Mouse (Mus musculus) heart, embryonic 11.5 days (tissue): ENCODE data around the gene Il18. TPM values are rescaled to one million over a fixed set of nuclear protein-coding genes. Genes with fewer than 3 reads are reported as not detected.

Experiments used
- ATAC-seq: fragments of 200-750 bp; cut with Nextera tagmentation; replicated peaks from 2 replicates; pipeline ENCODE4 v1.8.0; 2017; ENCODE audit warnings: moderate library complexity; ENCODE audit not compliant: insufficient number of reproducible peaks, low FRiP score, low TSS enrichment
- H3K27ac ChIP-seq: fragments of 300-500 bp; sonication (generic); 2 replicates; pipeline ENCODE4 v1.5.1; 2014; ENCODE audit warnings: mild to moderate bottlenecking, low read depth, low read length
- H3K27me3 ChIP-seq: fragments of 300-500 bp; sonication (generic); 2 replicates; pipeline ENCODE4 v1.6.1; 2014; ENCODE audit warnings: mild to moderate bottlenecking, low read length, mixed read lengths; ENCODE audit not compliant: control insufficient read depth, insufficient read depth
- H3K36me3 ChIP-seq: fragments of 300-500 bp; sonication (generic); 2 replicates; pipeline ENCODE4 v1.6.1; 2014; ENCODE audit warnings: mild to moderate bottlenecking, low read length, moderate library complexity, mixed read lengths; ENCODE audit not compliant: control insufficient read depth, insufficient read depth
- H3K4me1 ChIP-seq: fragments of 300-500 bp; sonication (generic); 2 replicates; pipeline ENCODE4 v1.6.1; 2014; ENCODE audit warnings: low read length; ENCODE audit not compliant: control insufficient read depth, insufficient read depth
- H3K4me2 ChIP-seq: fragments of 300-500 bp; sonication (generic); 2 replicates; pipeline ENCODE4 v1.6.1; 2014; ENCODE audit warnings: mild to moderate bottlenecking, moderate library complexity
- H3K4me3 ChIP-seq: fragments of 300-500 bp; sonication (generic); 2 replicates; pipeline ENCODE4 v1.5.1; 2014; ENCODE audit warnings: low read depth, low read length
- H3K9ac ChIP-seq: fragments of 300-500 bp; sonication (generic); 2 replicates; pipeline ENCODE4 v1.6.1; 2014; ENCODE audit warnings: mild to moderate bottlenecking, low read depth, low read length, moderate library complexity
- H3K9me3 ChIP-seq: fragments of 300-500 bp; sonication (generic); replicated peaks from 2 replicates; pipeline ENCODE4 v1.6.1; 2016; ENCODE audit warnings: low read length; ENCODE audit not compliant: control insufficient read depth
- WGBS: fragments of 180-500 bp; shearing (Covaris S2); extraction: QIAGEN DNeasy Blood & Tissue Kit; methylation state at CpG from one replicate; pipeline ENCODE4 v1.1.7; 2014; ENCODE audit not compliant: insufficient replicate concordance; 5-methylcytosine and 5-hydroxymethylcytosine counted together
- polyA plus RNA-seq: library from polyadenylated mRNA; unstranded; fragments of >200 nt; fragmentation: Nextera tagmentation; extraction: Ambion mirVana; gene quantifications from 2 replicates; pipeline ENCODE4 v1.2.1, GENCODE M21; 2014

Gene Il18
- polyA plus RNA-seq, 1 experiment from 2014 or later, result 5.5 TPM

DNA sequence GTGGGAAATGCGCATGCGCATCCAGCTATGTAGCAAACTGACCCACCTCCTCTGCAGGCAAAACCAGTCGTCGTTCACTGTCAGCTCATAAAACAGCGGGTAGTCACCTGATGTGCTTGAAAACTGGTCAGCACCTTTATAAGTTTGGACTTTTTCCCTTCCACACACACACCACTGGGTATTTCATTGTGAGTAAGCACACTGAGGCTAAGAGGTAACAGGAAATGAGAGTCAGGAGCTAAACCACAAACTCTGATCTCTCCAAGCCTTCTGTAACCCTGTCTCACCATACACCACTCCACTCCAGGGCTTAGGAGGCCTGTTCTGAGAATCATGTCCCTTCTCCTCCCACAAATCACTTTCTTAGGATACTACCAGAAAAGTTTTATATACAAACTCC, 29.0 kb upstream of the Il18 start:
- 79% methylated on average over 5 of the region's 5 CpGs for WGBS
- Histone ChIP-seq H3K27ac (no peak overlapping the region), H3K9ac (no peak overlapping the region), H3K9me3 (no peaks in the 10 kb centered on the region), H3K4me2 (no peak overlapping the region), H3K36me3 (no peaks in the 10 kb centered on the region), H3K4me1 (peaks cover 5% of the 10 kb centered on the region), H3K27me3 (no peaks in the 10 kb centered on the region), H3K4me3 (no peak overlapping the region)
- no peak for ATAC-seq

DNA sequence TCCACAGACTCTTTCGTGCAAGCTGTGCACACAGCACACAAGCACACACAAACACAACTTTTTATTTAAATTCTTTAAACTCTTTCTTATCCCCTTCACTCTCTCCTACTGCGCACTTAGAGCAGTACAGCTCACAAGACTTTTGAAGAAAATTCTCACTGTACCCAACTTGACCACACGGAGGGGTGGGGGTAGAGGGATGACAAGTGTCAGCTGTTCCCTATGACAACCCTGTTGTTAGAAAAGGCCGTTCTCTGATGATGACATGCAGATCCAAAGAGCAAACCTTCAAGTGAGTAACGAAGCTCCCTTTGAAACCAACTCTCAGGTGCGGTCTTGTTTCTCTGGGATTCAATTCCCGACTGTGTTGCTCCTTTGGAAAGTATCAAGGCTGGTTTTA, 26.8 kb upstream of the Il18 start:
- Histone ChIP-seq H3K9ac (peak overlapping the region; percentile 90), H3K36me3 (no peaks in the 10 kb centered on the region), H3K27ac (no peak overlapping the region), H3K27me3 (no peaks in the 10 kb centered on the region), H3K9me3 (no peaks in the 10 kb centered on the region), H3K4me1 (peaks cover 5% of the 10 kb centered on the region), H3K4me2 (peak overlapping the region; percentile 77), H3K4me3 (peak overlapping the region; percentile 73)
- no peak for ATAC-seq
- WGBS, result 41% methylated on average over 7 of the region's 7 CpGs

GRCm38 (mm10) chr9:50528293-50528892, 26.2 kb upstream of the Il18 start, which contains the start of gene Pts:
Gene Pts (minus strand): TSS chr9:50528724.
- no peaks in the 10 kb centered on the region for H3K9me3 ChIP-seq
- peak within 1 kb of the TSS; percentile 73 for H3K4me3 ChIP-seq
- peaks cover 5% of the 10 kb centered on the region for H3K4me1 ChIP-seq
- H3K36me3 ChIP-seq, result no peaks in the 10 kb centered on the region
- under 1% methylated on average over 52 of the region's 54 CpGs for WGBS
- H3K9ac ChIP-seq, result peak within 1 kb of the TSS; percentile 90
- H3K27me3 ChIP-seq, result no peaks in the 10 kb centered on the region
- peak within 1 kb of the TSS; percentile 77 for H3K4me2 ChIP-seq
- H3K27ac ChIP-seq, result peak within 1 kb of the TSS; percentile 76
- peak; percentile 97 for ATAC-seq

GRCm38 (mm10) chr9:50530890-50531289, 23.7 kb upstream of the Il18 start:
- Histone ChIP-seq H3K4me2 (no peak overlapping the region), H3K36me3 (no peaks in the 10 kb centered on the region), H3K4me3 (no peak overlapping the region), H3K4me1 (peaks cover 5% of the 10 kb centered on the region), H3K27me3 (no peaks in the 10 kb centered on the region), H3K27ac (no peak overlapping the region), H3K9me3 (no peaks in the 10 kb centered on the region; the same call in 1 of the 2 replicates), H3K9ac (no peak overlapping the region)
- 19% methylated on average over 2 of the region's 2 CpGs for WGBS
- no peak for ATAC-seq

DNA sequence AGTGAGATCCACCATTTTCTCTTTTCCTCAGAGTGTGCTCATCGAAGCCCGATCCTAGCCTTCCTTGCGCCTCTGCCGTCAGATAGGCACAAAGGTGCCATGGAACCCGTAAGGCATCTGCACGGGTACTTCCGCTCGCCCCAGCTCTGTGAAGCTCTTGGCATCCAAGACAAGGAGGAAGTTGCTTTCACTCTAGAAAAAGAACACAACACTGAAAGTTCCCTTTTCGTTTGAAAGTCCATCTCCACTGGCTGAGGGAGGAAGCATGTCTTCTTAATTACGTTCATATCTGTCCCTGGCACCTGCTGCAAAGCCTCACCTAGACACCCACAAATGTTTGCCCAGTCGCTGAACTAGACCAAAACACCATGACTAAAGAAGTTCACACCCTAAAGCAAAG, 21.3 kb upstream of the Il18 start:
- Histone ChIP-seq H3K4me1 (no peaks in the 10 kb centered on the region), H3K27me3 (no peaks in the 10 kb centered on the region), H3K27ac (no peak overlapping the region), H3K4me2 (no peak overlapping the region), H3K9ac (no peak overlapping the region), H3K4me3 (no peak overlapping the region), H3K36me3 (no peaks in the 10 kb centered on the region), H3K9me3 (no peaks in the 10 kb centered on the region; the same call in 1 of the 2 replicates)
- no peak for ATAC-seq
- 76% methylated on average over 11 of the region's 11 CpGs for WGBS

DNA sequence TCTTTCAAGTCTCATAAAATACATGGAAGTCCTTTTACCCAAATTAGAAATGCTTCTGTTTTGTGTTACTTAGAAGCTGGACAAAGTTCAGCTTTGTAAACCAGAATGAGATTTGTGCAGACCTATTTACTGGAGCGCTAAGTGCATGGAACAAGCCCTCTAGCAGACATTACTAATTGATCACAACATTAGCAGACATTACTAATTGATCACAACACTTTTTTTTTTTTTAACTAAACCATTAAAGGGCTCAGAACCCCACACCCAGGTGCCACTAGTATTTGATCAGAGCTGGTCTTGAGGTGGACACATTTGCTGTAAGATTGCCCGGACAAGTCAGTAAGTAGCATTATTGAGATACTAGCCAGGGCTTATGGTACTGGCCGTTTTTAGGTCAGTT, 20.8 kb upstream of the Il18 start:
- H3K27me3 ChIP-seq, result no peaks in the 10 kb centered on the region
- no peak overlapping the region for H3K9ac ChIP-seq
- H3K9me3 ChIP-seq, result no peaks in the 10 kb centered on the region; the same call in 1 of the 2 replicates
- H3K4me2 ChIP-seq, result no peak overlapping the region
- H3K36me3 ChIP-seq, result no peaks in the 10 kb centered on the region
- H3K27ac ChIP-seq, result no peak overlapping the region
- no peak for ATAC-seq
- 71% methylated on average over 3 of the region's 3 CpGs for WGBS
- no peaks in the 10 kb centered on the region for H3K4me1 ChIP-seq
- H3K4me3 ChIP-seq, result no peak overlapping the region

GRCm38 (mm10) chr9:50535930-50536329, 18.7 kb upstream of the Il18 start:
- no peaks in the 10 kb centered on the region for H3K27me3 ChIP-seq
- no peaks in the 10 kb centered on the region for H3K4me1 ChIP-seq
- ATAC-seq, result no peak
- no peak overlapping the region for H3K4me2 ChIP-seq
- H3K27ac ChIP-seq, result no peak overlapping the region
- H3K9ac ChIP-seq, result no peak overlapping the region
- H3K36me3 ChIP-seq, result no peaks in the 10 kb centered on the region
- H3K9me3 ChIP-seq, result no peaks in the 10 kb centered on the region; the same call in 1 of the 2 replicates
- H3K4me3 ChIP-seq, result no peak overlapping the region
- 75% methylated on average over 5 of the region's 5 CpGs for WGBS

DNA sequence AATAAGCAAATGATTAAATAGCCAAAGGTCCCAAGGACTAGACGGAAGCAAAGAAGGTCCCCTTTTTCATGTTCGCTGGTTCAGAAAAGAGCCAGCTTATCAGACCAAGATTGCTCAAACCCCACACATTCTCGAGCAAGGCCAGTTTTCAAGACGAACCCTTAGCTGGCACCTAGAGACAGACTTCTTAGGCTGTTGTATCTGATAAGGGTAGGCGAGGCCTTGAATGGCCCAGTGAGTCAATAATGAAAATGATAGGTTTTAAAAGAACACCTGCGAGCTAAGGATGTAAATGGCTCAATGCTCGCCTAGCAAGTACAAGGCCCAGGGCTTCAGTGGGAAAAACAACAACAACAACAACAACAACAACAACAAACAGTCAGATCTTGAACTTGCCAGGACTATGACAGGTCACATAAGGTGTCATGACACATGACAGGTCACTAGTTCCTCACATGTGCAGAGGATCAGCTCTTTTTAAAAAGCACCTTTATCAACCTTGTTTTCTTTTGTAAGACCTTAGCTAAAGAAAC, 18.0 kb upstream of the Il18 start:
- ATAC-seq, result no peak
- no peak overlapping the region for H3K4me2 ChIP-seq
- 67% methylated on average over 7 of the region's 7 CpGs for WGBS

DNA sequence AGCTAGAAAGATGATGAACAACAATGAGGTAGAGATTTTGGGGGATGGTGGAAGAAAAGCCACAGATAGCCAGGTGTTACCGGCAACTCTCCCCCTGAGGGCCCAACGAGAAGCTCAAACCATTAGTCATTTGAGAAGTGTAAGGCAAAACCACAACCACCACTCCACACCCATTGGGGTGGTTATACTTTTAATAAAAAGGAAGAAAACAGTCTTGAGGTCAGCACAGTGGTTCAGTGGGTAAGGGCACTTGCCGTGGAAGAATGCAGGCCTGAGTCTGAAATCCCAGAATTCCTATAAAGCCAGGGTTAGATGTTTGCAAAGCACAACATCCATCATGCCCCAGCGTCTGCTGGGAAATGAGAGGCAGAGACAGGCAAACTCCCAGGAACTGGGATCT, 17.3 kb upstream of the Il18 start:
- WGBS, result 67% methylated on average over 4 of the region's 4 CpGs
- no peaks in the 10 kb centered on the region for H3K36me3 ChIP-seq
- H3K27ac ChIP-seq, result no peak overlapping the region
- H3K4me3 ChIP-seq, result no peak overlapping the region
- no peak overlapping the region for H3K9ac ChIP-seq
- H3K4me1 ChIP-seq, result no peaks in the 10 kb centered on the region
- no peak overlapping the region for H3K4me2 ChIP-seq
- H3K9me3 ChIP-seq, result no peaks in the 10 kb centered on the region; the same call in 1 of the 2 replicates
- H3K27me3 ChIP-seq, result no peaks in the 10 kb centered on the region
- ATAC-seq, result no peak

More for the DNA sequence above, 18.0 kb upstream of the Il18 start:
- H3K27me3 ChIP-seq, result no peaks in the 10 kb centered on the region
- no peaks in the 10 kb centered on the region for H3K36me3 ChIP-seq
- no peaks in the 10 kb centered on the region for H3K4me1 ChIP-seq
- no peak overlapping the region for H3K4me3 ChIP-seq
- no peak overlapping the region for H3K27ac ChIP-seq
- no peaks in the 10 kb centered on the region; the same call in 1 of the 2 replicates for H3K9me3 ChIP-seq
- H3K9ac ChIP-seq, result no peak overlapping the region
